Mouse (Mus musculus) ovary, postnatal 36 days (tissue): ENCODE data around the gene Macc1.
"Not testable (repeated sequence)": the region's sequence is repeated elsewhere in the genome, so short reads cannot be mapped to it uniquely, and the experiment has no call there.

Source experiments
- DNase-seq: peaks from one replicate; pipeline ENCODE4 v3.0.0; 2022; ENCODE audit warnings: low spot score, mixed read lengths

The Macc1 gene

DNA sequence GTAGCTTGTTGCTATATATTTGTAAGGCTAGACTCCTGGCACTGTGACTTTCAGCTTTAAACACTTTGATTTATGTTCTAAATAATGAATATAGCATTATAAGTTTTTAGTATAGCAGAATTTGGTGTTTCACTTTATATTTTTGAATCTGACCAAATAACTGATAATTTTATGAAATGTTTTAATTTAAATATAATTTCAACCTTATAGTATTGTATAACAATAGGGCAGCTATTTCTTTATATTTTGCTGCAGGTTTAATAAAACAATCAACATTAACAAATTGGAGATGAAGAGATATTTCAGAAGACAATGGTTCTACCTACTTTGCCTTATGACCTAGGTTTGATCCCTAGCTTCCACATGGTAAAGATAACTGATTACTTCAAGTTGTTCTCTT is at the start of gene Macc1:
Gene Macc1, plus strand, starts transcription at position 301 of the 400 bp plus-strand sequence.
- no peak for DNase-seq

GRCm38 (mm10) chr12:119264506-119264905 is 49.6 kb upstream of the Macc1 start:
- DNase-seq: no peak

DNA sequence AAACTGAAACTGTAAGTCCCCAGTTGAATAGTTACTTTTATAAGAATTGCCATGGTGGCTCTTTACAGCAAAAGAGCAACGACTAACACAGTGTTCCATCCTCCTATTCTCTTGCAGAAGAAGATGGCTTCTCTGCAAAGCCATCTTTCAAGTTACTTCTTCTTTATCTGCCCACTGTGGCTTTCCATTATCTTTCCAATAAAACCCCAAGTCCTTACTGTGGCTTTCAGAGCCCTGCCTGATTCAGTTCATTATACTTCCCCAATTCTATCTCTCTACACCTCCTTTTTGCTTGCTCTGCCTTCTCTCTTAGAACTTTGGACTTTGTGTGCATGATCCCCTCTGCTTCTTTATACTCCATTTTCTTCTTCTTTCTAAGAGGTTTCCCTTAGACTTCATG is 45.3 kb upstream of the Macc1 start:
- DNase-seq: no peak

DNA sequence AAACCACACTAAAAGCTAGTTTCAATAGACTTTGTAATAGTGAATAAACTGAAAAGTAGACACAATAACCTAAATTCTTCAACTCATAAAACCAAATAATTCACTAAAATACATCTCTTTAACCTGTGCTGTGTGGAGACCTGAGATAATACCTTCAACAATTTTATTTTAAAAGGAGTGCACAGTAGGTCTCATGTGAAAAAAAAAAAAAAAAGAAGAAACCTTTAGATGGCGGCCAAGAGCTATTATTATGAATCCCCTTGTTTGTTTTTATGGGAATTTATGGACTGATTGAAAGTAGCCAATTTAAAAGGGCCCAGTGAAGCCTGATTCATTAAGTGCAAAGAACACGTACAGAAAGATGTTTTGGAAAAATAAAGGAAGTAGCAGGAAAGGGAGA is 44.0 kb upstream of the Macc1 start:
- no peak for DNase-seq

GRCm38 (mm10) chr12:119271964-119272363 is 42.1 kb upstream of the Macc1 start:
- DNase-seq: no peak

DNA sequence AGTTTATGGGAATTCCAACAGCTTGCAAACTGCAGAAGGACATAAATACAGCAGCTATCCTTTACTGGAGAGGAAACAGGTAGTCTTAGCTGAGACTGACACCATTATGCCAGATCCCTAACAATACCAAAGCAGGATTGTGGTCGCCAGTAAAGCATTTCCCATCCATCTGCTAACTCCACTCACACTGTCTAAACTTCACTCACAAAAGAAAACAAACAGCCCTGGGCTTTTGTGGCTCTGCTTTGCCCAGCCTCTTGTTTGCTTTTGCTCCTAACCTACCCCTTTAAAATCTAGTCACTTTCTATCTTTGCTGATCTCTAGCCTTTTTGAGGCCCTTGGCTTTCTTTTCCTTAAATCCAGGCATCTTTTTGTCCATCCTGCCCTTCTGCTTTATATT is 40.5 kb upstream of the Macc1 start:
- no peak for DNase-seq

- DNase-seq: no peak
Measured at GRCm38 (mm10) chr12:119276282-119276681, 37.8 kb upstream of the Macc1 start.

- no peak for DNase-seq
Measured at GRCm38 (mm10) chr12:119291618-119292017, 22.5 kb upstream of the Macc1 start.

DNA sequence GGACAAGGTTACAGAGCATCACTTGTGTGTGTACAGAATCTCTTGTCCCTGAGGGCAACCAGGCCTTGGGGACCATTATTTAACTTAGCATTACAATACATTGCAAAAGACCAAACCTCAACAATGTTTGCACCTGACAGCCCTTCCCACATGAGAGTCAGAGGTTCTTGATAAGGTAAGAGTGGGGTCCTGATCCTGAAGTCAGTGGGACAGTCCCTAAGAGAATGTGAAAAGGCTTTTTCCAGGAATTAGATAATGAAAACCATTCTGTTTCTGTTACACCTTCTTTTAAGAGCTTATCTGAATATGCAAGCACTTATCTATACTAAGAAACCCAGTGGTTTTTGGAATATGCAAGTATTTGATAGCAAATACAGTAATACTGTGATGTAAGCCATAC is 10.5 kb upstream of the Macc1 start:
- no peak for DNase-seq

DNA sequence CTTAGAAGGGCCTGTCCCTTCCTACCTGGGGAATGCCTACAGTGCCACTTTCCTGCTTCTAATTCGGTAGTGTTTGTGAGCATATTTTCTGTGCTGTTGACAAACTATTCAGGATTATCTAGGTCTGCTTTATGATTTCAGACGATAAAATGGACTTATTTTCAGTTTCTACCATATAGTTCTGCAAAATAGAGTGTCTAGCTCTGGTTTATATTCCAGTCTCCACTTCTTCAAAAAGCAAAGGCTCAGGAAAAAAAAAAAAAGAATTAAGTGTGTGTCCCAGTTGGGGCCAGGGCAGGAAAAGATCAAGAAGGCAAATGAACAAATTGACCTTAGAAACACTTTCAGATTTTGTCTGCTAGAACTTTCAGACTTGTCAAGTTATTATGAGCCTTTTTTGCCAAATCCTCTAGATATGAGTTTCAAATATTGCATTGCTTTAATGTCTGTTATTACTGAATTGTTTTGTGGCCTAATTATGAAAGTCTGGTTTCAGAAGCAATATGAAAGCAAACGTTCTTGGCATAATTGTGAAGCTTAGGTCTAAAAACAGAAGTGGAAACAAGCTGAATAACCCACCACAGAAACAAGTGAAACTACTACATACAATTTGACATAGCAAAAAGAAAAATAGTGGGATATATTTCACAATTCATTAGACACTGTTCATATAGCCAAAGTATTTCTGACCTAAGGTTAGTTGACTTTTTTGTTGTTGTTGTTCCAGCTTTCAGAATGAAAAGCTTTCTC is 881 bp upstream of the Macc1 start:
- no peak for DNase-seq

DNA sequence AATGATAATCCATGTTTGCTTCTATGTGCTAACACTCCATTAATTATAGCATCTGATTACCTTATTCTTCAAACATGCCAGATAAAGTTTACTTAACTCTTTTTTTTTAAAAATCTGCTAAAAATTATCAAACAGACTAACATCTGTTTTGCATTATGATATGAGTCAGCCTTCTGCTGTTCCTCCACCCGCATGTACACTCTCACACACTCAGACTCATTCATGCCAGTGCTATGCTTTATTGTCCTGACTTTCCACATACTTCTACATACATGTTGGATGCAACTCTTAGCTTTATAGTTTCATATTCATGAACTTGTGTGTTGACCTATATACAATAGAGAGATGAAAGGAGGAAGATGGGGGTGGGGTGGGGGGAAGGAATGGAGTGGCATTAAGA is 4.7 kb downstream of the Macc1 start:
- no peak for DNase-seq

DNA sequence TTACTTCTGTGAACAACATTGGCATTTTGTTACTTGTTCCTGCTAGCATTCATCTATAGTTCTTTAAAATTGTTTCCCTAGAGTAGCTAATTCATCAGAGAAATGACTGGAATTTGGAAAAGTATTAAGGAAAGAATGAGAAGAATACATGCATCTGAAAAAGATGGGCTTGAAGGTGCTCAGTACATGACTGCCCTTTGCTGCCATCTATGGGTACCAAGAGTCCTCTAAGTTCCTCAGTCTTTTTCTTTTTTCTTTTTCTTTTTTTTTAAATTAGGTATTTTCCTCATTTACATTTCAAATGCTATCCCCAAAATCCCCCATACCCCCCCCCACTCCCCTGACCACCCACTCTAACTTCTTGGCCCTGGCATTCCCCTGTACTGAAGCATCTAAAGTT is 11.3 kb downstream of the Macc1 start:
- DNase-seq: no peak

DNA sequence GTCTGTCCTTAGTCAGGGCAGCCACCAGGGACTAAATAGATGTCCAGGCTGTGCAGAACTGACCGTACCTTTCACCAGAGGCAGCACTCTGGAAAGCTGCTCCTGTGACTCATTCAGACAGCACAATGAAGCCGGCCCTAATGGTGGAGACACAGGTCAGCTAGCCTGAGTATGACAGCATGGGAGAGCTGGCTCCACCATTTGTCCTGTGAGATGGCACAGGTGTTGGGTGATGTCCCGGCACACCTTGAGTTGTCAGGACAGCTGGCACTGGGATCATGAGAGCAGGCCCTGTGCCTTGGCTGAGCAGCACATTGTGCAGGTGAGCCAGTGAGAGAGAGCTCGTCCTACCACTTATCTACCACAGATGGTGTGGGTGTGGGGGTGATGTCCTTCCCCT is 16.6 kb downstream of the Macc1 start:
- DNase-seq: no peak

GRCm38 (mm10) chr12:119333376-119333775 is 19.3 kb downstream of the Macc1 start:
- DNase-seq: no peak

DNA sequence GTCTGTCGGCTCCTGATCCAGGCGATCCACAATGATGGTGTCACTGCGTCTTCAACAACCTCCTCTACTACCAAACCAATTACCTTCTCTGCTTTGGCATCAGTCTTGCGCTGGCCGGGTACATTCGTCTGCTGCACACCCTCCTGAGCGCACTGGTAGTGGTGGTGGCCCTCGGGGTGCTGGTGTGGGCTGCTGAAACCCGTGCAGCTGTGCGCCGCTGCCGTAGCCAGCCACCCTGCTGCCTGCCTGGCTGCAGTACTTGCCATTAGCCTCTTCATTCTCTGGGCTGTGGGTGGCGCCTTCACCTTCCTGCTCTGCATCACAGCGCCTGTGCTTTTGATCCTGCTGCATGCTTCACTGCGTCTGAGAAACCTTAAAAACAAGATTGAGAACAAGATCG is 38.5 kb downstream of the Macc1 start:
- DNase-seq: not testable (repeated sequence)

GRCm38 (mm10) chr12:119357418-119358241 is 43.6 kb downstream of the Macc1 start:
- DNase-seq: no peak

DNA sequence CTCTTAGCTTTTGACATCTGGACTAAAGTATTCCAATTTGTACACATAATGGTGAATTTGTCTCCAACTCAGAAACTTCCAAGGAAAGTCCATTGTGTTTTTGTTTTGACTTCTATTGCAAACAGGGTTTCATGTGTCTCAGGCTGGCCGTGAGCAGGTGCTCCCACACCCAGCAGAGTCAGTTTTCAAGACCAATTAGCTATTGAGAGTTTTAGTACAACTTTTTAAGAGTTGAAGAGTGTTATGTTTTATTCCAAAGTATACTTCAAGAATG is 44.1 kb downstream of the Macc1 start:
- no peak for DNase-seq

DNA sequence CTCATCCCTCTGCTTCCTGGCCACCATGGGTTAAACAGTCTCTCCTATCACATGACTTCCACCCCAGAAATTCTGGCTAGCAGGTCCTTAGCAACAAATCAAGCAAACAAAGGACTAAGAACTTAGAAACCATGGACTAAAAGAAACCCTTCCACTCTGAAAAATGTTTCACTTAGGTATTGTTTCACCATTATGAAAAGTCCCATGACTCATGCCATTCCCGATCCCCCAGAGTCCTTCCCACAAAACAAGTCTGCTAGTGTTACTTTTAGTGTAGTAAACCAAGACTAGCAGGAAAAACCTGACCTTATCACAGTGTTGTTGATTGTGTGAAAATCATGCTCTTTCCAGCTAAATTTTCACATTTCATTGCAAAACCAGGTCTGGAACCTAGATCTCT is 51.0 kb downstream of the Macc1 start:
- no peak for DNase-seq

GRCm38 (mm10) chr12:119369832-119370231 is 55.8 kb downstream of the Macc1 start:
- DNase-seq: no peak

GRCm38 (mm10) chr12:119372359-119372758 is 58.3 kb downstream of the Macc1 start:
- DNase-seq: no peak

GRCm38 (mm10) chr12:119376879-119377278 is 62.8 kb downstream of the Macc1 start:
- no peak for DNase-seq

GRCm38 (mm10) chr12:119381839-119382238 is 67.8 kb downstream of the Macc1 start:
- no peak for DNase-seq

DNA sequence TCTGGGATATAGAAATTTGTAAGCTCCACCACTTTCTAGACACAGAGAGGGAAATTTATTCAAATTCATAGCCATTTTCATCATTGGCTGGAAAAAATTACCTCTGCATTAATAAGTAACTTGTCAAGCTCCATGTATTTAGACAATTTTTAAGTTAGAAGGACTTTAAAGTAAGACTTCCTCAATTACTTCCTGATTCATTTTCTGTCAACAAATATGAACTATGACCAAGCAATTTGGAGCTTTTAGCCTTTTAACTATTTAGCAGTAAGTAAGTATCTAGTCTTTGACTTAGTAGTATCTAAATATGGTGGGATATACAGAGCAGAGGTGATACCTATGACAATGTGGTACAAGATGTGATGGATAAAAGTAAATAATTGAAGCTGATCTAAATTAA is 72.2 kb downstream of the Macc1 start:
- DNase-seq: no peak

- DNase-seq: no peak
Measured at GRCm38 (mm10) chr12:119386650-119387049, 72.6 kb downstream of the Macc1 start.
